Mouse (Mus musculus): Measurements from ENCODE around the gene Rsbn1l. TPM values are rescaled to one million over a fixed set of nuclear protein-coding genes. Genes with fewer than 3 reads are reported as not detected.

The Rsbn1l gene
- polyA plus RNA-seq, 1 experiment from 2014 or later, result 6.6 TPM

DNA sequence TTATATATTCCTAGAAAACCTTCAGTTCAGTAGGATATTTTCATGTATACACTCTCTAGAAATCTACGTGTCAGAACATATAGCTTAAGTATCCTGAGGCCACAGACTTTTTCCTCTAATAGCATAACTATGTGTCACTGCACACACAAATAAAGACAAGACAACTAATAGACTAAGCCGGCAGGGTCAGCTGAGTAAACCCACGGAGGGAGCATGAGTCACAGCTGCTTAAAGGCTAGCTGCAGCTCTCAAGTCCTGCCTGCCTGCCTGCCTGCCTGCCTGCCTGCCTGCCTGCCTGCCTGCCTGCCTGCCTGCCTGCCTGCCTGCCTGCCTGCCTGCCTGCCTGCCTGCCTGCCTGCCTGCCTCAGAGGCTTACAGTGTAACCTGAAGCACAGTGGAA is 30.7 kb downstream of the Rsbn1l start:
- no peaks in the 10 kb centered on the region for H3K27me3 ChIP-seq (replicated peaks)
- H3K27ac ChIP-seq, result no peak overlapping the region
- peaks cover 12% of the 10 kb centered on the region for H3K36me3 ChIP-seq
- ATAC-seq, result no peak
- no peak overlapping the region for H3K4me2 ChIP-seq
- peaks cover 15% of the 10 kb centered on the region for H3K4me1 ChIP-seq
- H3K9me3 ChIP-seq (replicated peaks), result no peaks in the 10 kb centered on the region
- WGBS (ENCODE audit: insufficient replicate concordance), result 69% methylated on average over 3 of the region's 3 CpGs
- H3K9ac ChIP-seq, result no peak overlapping the region
- no peak overlapping the region for H3K4me3 ChIP-seq

DNA sequence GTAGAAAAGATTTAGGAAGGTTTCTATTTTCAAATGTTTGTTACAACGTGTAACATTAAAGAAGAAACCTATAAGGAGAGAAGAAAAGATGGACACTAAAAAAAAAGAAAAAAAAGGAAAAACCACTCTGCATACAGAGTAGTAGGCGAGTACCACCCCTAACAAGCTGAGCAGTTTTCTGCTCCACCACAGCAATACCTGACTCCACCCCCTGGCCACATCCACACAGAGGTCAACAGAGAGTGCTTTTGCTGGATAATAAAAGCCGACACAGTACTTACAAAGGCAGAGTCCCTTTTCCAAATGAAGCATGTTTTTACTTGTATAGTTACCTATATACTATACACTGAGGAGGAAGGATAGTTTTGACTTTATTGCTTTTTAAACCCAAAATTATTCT is 31.6 kb downstream of the Rsbn1l start:
- Histone ChIP-seq H3K27ac (no peak overlapping the region), H3K9ac (no peak overlapping the region), H3K27me3 (replicated peaks) (no peaks in the 10 kb centered on the region), H3K4me3 (no peak overlapping the region), H3K9me3 (replicated peaks) (no peaks in the 10 kb centered on the region), H3K36me3 (peaks cover 15% of the 10 kb centered on the region), H3K4me2 (no peak overlapping the region), H3K4me1 (peaks cover 7% of the 10 kb centered on the region)
- 64% methylated on average over 3 of the region's 3 CpGs for WGBS (ENCODE audit: insufficient replicate concordance)
- ATAC-seq, result peak; percentile 58; the same call in 1 of the 2 replicates

DNA sequence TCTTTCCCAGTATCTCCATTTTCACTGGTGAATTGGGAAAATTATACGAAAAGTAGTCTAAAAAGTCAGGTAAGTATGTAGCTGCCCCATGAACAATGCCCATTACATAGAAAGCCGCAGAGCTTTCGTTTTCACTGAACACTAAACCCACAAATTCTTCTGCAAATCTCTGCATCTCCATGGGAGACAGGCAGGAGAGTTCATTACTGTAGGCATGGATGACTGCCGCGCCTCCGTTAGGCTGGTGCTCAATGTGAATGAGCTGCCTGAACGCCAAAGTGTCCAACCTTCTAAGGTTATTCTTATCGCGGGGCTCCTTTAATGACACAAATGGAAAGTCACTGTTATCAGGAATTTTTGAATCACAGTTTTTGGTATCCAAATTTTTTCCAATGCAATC is 36.6 kb downstream of the Rsbn1l start:
- Histone ChIP-seq H3K9ac (no peak overlapping the region), H3K4me1 (no peaks in the 10 kb centered on the region; the same call in 1 of the 2 replicates), H3K4me3 (no peak overlapping the region), H3K27me3 (replicated peaks) (no peaks in the 10 kb centered on the region), H3K4me2 (no peak overlapping the region), H3K36me3 (peaks cover 31% of the 10 kb centered on the region), H3K27ac (no peak overlapping the region), H3K9me3 (replicated peaks) (no peaks in the 10 kb centered on the region)
- WGBS (ENCODE audit: insufficient replicate concordance), result 91% methylated on average over 9 of the region's 9 CpGs
- ATAC-seq, result no peak

DNA sequence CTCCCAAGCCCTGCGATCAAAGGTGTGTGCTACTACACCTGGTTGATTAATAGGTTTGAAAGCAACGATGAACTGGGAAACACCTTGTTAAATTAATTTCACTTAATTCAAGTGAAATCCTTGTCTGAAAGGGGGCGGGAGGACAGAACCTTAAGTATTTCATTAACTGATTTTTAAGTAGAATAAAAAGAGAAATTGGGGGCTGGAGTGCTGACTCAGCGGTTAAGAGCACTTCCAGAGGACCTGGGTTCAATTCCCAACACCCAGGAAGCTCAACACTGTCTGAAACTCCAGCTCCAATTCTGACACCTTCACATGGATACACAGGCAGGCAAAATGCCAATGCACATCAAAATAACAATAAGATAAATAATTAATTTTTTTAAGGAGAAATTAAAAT is 37.2 kb downstream of the Rsbn1l start:
- Histone ChIP-seq H3K9me3 (replicated peaks) (no peaks in the 10 kb centered on the region), H3K27me3 (replicated peaks) (no peaks in the 10 kb centered on the region), H3K9ac (no peak overlapping the region), H3K27ac (no peak overlapping the region), H3K4me2 (no peak overlapping the region), H3K36me3 (peaks cover 33% of the 10 kb centered on the region), H3K4me1 (no peaks in the 10 kb centered on the region; the same call in 1 of the 2 replicates), H3K4me3 (no peak overlapping the region)
- no peak for ATAC-seq
- 89% methylated on average over 4 of the region's 4 CpGs for WGBS (ENCODE audit: insufficient replicate concordance)

DNA sequence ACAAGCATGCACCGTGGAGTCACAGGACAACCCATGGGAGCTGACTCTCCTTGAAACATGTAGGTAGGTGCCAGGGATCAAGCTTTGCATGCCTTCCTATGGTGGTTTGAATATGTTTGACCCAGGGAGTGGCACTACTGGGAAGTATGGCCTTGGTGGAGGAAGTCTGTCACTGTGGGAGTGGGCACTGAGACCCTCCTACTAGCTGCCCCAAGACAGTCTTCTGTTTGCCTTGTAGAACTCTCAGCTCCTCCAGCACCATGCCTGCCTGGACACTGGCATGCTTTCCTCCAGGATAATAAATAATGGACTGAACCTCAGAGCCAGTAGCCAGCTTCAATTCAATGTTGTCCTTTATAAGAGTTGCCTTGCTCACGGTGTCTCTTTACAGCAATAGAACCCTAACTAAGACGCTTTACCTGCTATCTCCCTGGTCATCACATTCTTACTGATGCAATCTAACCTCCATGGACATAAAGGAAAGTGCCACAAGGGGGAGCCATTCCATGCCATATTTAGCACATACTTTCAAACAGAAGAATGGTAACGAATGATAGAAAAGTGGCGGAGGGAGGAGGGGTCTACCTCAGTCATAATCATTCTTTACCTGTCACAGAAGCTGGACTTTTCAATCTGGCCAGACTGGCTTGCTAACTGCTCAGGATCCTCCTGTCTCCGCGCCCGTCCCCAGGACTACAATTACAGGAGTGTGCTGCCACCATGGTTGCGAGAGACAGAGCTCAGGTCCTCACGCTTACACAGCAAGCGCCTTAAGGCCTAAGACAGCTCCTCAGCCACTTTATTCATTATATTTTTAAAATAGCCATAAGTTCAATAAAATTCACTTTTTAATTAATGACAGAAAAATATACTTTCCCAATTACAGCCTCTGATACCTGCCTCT is 42.6 kb downstream of the Rsbn1l start:
- ATAC-seq, result peak; percentile 42; the same call in 1 of the 2 replicates
- 79% methylated on average over 11 of the region's 11 CpGs for WGBS (ENCODE audit: insufficient replicate concordance)
- Histone ChIP-seq H3K4me3 (no peak overlapping the region), H3K27me3 (replicated peaks) (no peaks in the 10 kb centered on the region), H3K9ac (no peak overlapping the region), H3K4me1 (peaks cover 8% of the 10 kb centered on the region), H3K27ac (no peak overlapping the region), H3K9me3 (replicated peaks) (no peaks in the 10 kb centered on the region), H3K4me2 (no peak overlapping the region), H3K36me3 (peaks cover 17% of the 10 kb centered on the region; the same call in 1 of the 2 replicates)

DNA sequence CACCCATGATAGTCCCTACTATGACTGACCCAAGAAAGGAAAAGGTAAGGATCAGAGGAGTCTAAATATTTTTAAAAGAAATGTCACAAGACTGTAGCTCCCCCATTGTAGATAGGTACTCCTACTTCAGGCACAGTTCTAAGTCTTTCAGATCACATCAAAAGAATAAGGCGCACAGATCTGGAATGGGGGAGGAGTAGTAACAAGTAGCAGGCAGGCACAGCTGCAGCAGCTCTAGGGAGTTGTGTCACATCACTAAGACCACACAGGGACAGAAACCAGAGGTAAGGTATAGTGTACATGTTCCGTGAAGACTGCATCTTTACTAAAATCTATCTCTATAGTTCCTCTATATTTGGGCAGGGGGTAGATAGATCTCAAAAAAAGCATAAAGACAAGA is 44.5 kb downstream of the Rsbn1l start:
- Histone ChIP-seq H3K4me2 (no peak overlapping the region), H3K27me3 (replicated peaks) (no peaks in the 10 kb centered on the region), H3K9me3 (replicated peaks) (no peaks in the 10 kb centered on the region), H3K36me3 (peaks cover 29% of the 10 kb centered on the region), H3K4me3 (no peak overlapping the region), H3K27ac (no peak overlapping the region), H3K4me1 (peaks cover 12% of the 10 kb centered on the region), H3K9ac (no peak overlapping the region)
- 85% methylated on average over 2 of the region's 2 CpGs for WGBS (ENCODE audit: insufficient replicate concordance)
- ATAC-seq, result no peak

DNA sequence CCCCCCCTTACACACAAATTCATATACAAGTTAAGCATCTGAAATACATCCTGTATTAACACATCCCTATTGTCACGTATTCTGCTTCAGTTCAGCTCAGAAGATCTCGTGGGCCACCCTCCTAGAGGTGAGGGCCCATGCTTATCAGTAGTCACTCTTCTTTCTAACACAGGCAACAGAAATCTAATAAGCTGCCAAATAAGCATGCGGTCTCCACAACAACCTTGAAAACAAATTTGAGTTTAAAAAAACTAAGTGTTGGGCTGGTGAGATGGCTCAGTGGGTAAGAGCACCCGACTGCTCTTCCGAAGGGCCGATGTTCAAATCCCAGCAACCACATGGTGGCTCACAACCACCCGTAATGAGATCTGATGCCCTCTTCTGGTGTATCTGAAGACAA is 50.0 kb downstream of the Rsbn1l start:
- Histone ChIP-seq H3K9ac (no peak overlapping the region), H3K27ac (0 out of 2 replicates have a peak overlapping the region, but pooled peaks have one; percentile 45), H3K4me1 (peaks cover 25% of the 10 kb centered on the region), H3K27me3 (replicated peaks) (no peaks in the 10 kb centered on the region), H3K9me3 (replicated peaks) (no peaks in the 10 kb centered on the region), H3K36me3 (peaks cover 43% of the 10 kb centered on the region), H3K4me3 (no peak overlapping the region), H3K4me2 (no peak overlapping the region)
- ATAC-seq, result peak; percentile 63; the same call in 1 of the 2 replicates
- WGBS (ENCODE audit: insufficient replicate concordance), result 59% methylated on average over 7 of the region's 7 CpGs

DNA sequence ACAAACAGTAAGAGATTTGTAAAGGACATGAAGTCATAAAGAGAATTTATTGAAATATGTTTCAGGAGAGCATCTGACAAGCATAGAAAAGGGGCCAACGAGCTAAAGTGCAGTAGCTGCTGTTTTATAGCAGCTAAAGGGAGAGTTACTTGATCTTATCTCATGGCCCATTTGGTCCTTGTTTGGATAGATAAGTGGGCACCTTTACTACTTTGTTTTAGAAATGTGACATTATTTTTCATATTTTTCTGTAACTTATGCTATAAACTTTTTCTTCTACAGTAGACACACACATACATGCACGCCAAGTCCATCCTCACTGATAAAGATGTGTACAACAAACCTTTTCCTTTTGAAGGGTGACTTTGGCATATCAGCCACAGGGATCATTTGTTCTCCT is 50.8 kb downstream of the Rsbn1l start:
- no peaks in the 10 kb centered on the region for H3K9me3 ChIP-seq (replicated peaks)
- no peak overlapping the region; the same call in 1 of the 2 replicates for H3K9ac ChIP-seq
- WGBS (ENCODE audit: insufficient replicate concordance), result 42% methylated on average over 2 of the region's 2 CpGs
- peaks cover 51% of the 10 kb centered on the region for H3K36me3 ChIP-seq
- H3K4me2 ChIP-seq, result peak overlapping the region; percentile 25
- no peak; the same call in 1 of the 2 replicates for ATAC-seq
- peak overlapping the region; percentile 61 for H3K27ac ChIP-seq
- H3K27me3 ChIP-seq (replicated peaks), result no peaks in the 10 kb centered on the region
- no peak overlapping the region for H3K4me3 ChIP-seq
- H3K4me1 ChIP-seq, result peaks cover 25% of the 10 kb centered on the region

DNA sequence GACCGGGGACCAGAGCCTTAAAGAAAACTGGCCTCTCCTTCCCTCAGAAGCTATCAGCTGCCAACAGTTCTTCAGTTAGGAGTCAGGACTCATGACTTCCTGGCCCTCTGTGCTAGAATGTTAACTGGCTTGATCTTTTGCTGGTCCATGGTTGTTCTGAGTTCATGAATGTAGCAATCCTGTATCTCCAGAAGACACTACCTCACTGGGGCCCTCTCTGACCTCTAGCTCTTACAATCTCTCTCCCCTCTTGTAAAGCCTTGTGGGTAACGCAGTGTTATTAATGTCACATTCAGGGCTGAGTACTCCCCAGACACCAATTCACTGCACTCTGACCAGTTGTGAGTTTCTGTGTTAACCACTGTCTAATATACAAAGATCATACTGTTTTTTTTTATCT is 51.6 kb downstream of the Rsbn1l start:
- ATAC-seq, result peak; percentile 71
- Histone ChIP-seq H3K4me1 (peaks cover 29% of the 10 kb centered on the region), H3K9ac (no peak overlapping the region; the same call in 1 of the 2 replicates), H3K27ac (peak overlapping the region; percentile 61), H3K36me3 (peaks cover 55% of the 10 kb centered on the region), H3K4me2 (no peak overlapping the region), H3K27me3 (replicated peaks) (no peaks in the 10 kb centered on the region), H3K4me3 (no peak overlapping the region), H3K9me3 (replicated peaks) (no peaks in the 10 kb centered on the region)
- 43% methylated on average over 2 of the region's 2 CpGs for WGBS (ENCODE audit: insufficient replicate concordance)

DNA sequence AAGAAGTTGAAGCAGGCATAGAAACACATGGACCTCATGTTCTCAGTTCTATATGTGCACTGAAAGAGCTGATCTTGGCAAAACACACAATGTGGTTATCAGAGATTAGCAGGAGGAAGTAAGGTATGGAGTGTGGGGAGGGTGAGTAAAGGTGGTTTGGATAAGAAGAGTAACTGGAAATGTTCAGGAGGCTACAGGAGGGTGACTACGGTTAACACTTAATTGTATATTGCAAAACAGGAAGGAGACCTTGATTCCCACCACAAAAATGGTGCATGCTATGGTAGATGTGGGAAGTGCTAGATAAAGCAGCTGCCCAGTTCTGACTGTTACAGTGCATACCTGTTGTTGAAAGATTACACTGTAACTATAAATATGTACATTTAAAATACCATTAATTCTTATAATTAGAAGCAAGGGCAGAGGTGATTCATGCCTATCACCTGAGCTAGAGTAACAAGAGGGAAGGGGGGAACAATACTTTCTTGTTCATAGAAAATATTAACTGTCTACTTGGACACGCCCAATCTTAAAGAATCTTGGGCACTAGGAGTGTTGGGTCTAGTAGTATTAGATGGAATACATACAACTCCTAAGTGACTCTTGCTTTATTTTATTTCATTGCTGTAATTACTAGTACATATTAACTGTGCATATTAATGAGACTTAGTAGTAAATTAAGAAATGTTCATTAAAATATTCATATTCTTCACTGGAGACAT is 58.6 kb downstream of the Rsbn1l start:
- no peaks in the 10 kb centered on the region for H3K27me3 ChIP-seq (replicated peaks)
- peak; percentile 99 for ATAC-seq
- 21% methylated on average over 2 of the region's 2 CpGs for WGBS (ENCODE audit: insufficient replicate concordance)
- peak overlapping the region; percentile 57 for H3K4me2 ChIP-seq
- H3K9me3 ChIP-seq (replicated peaks), result no peaks in the 10 kb centered on the region
- peak overlapping the region; percentile 32; the same call in 1 of the 2 replicates for H3K9ac ChIP-seq
- H3K4me1 ChIP-seq, result peaks cover 34% of the 10 kb centered on the region
- H3K4me3 ChIP-seq, result peak overlapping the region; percentile 19; the same call in 1 of the 2 replicates
- peak overlapping the region; percentile 90 for H3K27ac ChIP-seq
- H3K36me3 ChIP-seq, result peaks cover 63% of the 10 kb centered on the region

DNA sequence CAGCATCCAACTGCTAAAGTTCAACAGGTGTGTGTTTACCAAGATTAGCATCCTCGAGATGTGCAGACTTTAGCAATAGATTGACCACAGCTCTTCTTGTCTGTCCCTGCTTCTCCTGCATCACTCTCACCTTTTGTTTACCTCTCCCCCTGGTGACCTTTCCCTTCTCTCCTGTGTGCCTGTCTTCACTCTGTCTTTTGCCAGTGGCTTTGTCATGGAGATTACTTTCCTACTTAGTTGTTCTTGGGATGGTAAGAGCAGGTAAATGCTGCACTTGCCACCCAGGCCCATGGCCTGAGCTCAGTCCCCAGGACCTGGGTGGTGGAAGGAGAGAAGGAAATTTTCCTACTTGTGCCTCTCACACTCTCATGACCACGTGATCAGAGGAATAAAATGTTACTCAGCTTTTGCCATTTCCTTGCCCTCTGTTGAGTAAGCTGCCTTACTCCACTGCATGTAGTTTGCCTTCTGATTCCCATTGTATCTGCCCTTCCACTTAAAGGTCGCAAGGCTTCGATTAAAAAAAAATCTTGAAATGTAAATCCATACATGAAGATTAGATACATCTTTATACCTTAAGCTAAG is 72.1 kb downstream of the Rsbn1l start:
- H3K27ac ChIP-seq, result no peak overlapping the region
- H3K9ac ChIP-seq, result peak overlapping the region; percentile 81; the same call in 1 of the 2 replicates

More for the DNA sequence above, 72.1 kb downstream of the Rsbn1l start:
- 72% methylated on average over 4 of the region's 4 CpGs for WGBS (ENCODE audit: insufficient replicate concordance)
- Histone ChIP-seq H3K4me3 (peak overlapping the region; percentile 91), H3K4me1 (peaks cover 41% of the 10 kb centered on the region), H3K36me3 (peaks cover 27% of the 10 kb centered on the region), H3K4me2 (peak overlapping the region; percentile 90), H3K9me3 (replicated peaks) (no peaks in the 10 kb centered on the region), H3K27me3 (replicated peaks) (no peaks in the 10 kb centered on the region)
- ATAC-seq, result no peak
